Mouse (Mus musculus): ENCODE data around the gene Gm11172.
A peak's percentile ranks its signal among the peaks of the same experiment; 100 is the strongest.
"Not testable (repeated sequence)": the region's sequence is repeated elsewhere in the genome, so short reads cannot be mapped to it uniquely, and the experiment has no call there.

Gene Gm11172

GRCm38 (mm10) chr16:10834911-10835587 lies 22.3 kb downstream of the Gm11172 start, which contains the start of gene Rmi2:
Rmi2 (plus strand) TSS chr16:10835059.
- DNase-seq, result peak; percentile 92

GRCm38 (mm10) chr16:10836388-10836787 lies 23.7 kb downstream of the Gm11172 start:
- peak; percentile 81 for DNase-seq

GRCm38 (mm10) chr16:10837250-10837649 lies 24.5 kb downstream of the Gm11172 start:
- no peak for DNase-seq

GRCm38 (mm10) chr16:10837903-10838302 lies 25.2 kb downstream of the Gm11172 start:
- DNase-seq, result peak; percentile 77

GRCm38 (mm10) chr16:10838487-10839245 lies 26.0 kb downstream of the Gm11172 start:
- peak; percentile 37 for DNase-seq

- DNase-seq, result no peak
These were observed 27.3 kb downstream of the Gm11172 start for GRCm38 (mm10) chr16:10840018-10840417.

- DNase-seq, result peak; percentile 40
These were observed 29.7 kb downstream of the Gm11172 start for GRCm38 (mm10) chr16:10842282-10842855.

GRCm38 (mm10) chr16:10843486-10844318 lies 31.0 kb downstream of the Gm11172 start:
- DNase-seq, result peak; percentile 86

GRCm38 (mm10) chr16:10844319-10844670 lies 31.6 kb downstream of the Gm11172 start:
- DNase-seq, result no peak

- no peak for DNase-seq
These were observed 33.2 kb downstream of the Gm11172 start for GRCm38 (mm10) chr16:10845952-10846351.

GRCm38 (mm10) chr16:10846503-10846902 lies 33.8 kb downstream of the Gm11172 start:
- DNase-seq, result peak; percentile 86

- no peak for DNase-seq
These were observed 37.5 kb downstream of the Gm11172 start for GRCm38 (mm10) chr16:10849965-10850861.

- DNase-seq, result no peak
These were observed 38.2 kb downstream of the Gm11172 start for GRCm38 (mm10) chr16:10850905-10851304.

GRCm38 (mm10) chr16:10852216-10852615 lies 39.5 kb downstream of the Gm11172 start:
- not testable (repeated sequence) for DNase-seq

- DNase-seq, result no peak
These were observed 47.1 kb downstream of the Gm11172 start for GRCm38 (mm10) chr16:10859726-10860245.

GRCm38 (mm10) chr16:10861408-10861807 lies 48.7 kb downstream of the Gm11172 start:
- DNase-seq, result no peak
